Mouse (Mus musculus) layer of hippocampus, adult 8-10 months (tissue): ENCODE data around the gene Spaca3. TPM values are rescaled to one million over a fixed set of nuclear protein-coding genes. Genes with fewer than 3 reads are reported as not detected.
A peak's percentile ranks its signal among the peaks of the same experiment; 100 is the strongest.

Experiments used
- DNase-seq, 2 experiments: peaks; one replicate each; pipeline ENCODE4 v3.0.0; 2022; ENCODE audit warnings: low spot score in 2 of 2
- total RNA-seq, 4 experiments: library from RNA; stranded (reverse); gene quantifications; 2 replicates each; pipeline ENCODE4 v1.2.4; 2022

Spaca3 gene
- total RNA-seq, 4 experiments from 2014 or later: not detected

DNA sequence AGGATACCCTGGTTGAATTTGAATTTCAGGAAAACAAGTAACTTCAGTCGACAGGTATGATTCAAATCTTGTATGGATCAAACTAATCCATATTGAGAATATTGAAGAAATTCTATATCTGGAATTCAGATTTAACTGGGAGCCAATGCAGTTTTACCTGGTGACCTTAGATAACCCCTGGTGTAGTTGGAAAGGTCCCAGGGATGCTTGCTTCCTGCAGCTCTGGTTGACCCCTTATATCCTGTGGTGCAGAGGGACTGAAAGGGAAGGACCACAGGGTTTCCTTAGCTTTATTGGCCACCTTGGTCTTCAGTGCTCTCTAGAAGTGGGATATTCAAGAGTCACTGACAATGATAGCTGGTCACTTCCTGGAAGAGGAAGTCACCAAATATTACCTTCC is 9.9 kb downstream of the Spaca3 start:
- DNase-seq: no peak

DNA sequence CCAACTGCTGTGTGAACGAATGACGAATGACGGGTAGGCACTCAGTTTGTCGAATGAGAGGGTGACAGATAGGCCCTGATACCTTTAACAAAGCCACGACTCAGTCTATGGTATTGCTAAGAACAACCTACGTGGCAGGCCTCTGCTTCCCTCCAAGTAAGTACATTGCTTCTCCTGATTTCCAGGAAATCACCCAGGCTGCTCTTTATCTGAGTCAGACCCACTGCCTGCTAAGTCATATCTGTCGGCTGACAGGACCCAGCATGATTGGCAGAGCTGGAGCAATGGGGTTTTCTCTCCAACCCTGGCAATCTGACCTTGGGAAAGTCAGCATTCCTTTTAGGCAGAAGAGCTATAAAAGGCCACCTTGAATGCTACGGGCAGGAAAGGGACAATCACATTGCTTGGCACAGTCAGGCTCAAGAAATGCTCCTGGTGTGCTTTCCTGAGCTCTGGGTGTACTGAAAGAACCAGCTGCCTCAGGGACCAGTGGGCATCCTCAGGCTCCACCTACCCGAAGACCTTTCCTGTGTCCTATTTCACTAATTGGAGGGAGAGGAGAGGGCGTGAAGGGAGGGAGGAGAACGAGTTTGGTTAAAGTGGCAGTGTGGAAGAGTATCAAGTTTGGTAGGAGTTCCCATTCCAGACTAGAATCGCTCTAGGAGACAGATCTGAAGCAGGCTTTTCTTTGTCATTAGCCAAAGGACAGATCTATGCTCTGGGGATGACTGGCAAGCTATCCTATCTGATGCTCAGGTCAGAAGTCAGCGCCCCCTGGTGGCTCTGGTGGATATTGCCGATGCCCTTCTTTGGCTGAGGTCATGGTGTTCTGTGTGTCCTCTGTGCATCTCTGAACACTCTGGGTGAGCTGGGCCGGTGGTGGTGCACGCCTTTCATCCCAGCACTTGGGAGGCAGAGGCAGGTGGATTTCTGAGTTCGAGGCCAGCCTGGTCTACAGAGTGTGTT is 14.6 kb downstream of the Spaca3 start:
- peak; percentile 47 to 49 for DNase-seq

DNA sequence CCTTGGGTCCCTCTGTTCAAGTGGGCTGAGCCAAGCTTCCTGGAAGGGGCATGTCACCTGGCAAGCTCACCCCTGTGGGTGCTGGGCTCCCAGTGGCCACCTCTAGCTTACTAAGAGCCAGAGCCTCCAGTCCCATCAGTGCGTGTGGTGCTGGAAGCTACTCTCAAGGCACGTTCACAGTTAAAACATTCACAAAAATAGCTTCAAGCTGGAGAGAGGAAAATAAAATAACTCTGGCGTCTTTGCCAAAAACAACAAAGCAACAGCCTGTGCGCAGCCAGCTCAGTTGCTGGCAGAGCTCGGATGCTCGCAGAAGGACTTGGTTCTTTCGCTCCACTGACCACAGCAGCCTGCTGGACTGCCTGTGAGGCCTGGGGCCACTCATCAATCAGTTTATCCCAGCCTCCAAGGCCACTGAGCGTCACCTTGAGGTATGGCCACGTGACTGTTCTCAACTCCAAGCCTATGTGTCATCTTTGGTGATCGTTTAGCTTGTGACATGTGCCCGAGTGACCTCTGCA is 19.0 kb downstream of the Spaca3 start:
- peak; percentile 52 to 67 for DNase-seq

DNA sequence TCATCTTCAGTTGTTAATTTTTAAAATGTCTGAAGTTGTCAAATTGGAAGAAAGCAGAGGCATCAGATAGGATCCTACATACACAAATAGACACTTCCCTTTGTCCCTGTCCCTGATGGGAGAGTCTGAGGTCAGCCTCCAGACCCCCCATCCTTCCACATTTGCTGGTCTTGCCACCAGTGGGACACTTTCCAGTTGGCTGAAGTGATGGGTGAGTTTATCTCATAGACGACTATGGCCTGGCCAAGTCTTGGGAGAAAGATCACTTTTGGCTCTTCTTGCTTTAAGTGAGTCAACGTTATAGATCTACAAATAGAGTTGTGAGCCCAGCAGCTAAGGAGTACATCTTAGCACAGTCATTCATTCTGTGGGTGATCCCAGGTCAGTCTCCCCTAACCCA is 19.9 kb downstream of the Spaca3 start:
- no peak for DNase-seq

DNA sequence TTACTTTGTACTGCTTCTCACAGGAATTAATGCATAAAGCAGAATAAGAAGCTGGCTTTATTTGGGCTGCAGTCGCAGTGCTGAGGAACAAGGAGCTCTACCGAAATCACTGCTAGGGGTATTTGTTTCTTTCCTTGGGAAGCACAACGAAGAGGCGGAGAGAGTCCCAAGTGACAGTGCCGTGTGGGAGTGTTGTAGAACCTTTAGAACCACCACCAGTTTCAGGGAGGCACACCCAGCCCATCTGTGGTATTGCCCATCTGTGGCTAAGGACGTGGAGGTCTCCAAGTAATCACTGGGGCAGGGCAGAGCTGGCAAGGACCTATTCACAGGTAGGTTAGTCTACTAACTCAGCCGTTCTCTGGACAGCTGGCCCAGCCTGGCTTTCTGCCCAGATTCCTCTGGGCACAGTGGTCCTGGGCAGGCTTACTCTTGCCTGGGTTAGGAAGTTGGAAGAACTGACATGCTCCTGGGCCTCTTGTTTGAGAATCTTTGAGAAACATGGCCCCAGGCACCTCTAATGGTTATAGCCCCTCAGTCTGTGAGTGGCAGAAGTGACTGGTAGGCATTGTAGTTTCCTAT is 24.2 kb downstream of the Spaca3 start:
- no peak for DNase-seq

DNA sequence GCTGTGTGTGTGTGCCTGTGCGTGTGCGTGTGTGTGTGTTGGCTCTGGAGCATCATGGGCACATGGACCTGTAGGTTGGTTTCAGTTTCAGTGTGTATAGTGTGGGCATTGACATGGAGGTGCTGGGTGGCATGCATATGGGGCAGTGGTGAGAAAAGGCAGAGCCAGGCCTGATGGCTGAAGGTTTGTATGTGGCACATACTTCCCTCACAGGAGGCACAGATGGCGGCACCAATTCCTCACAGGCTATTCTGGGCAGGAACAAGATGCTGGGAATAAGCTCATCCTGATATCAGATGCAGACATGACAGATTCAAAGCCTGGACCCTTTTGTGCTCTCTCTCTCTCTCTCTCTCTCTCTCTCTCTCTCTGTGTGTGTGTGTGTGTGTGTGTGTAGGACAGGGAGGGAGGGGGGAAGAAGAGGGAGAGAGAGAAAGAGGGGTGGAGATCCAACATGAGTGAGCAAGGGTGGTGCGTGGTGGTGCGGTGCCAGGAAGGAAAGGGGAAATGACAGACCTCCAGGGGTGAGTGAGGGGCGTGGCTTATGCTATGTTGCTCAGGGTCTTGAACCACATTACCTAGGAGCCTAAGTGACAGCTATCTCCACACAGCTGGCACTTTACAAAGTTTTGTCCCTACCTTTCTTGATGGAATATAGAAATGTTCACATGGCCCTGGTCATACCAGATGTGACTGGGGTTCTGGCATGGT is 26.5 kb downstream of the Spaca3 start:
- peak in 1 of 2 experiments; percentile 45 for DNase-seq

DNA sequence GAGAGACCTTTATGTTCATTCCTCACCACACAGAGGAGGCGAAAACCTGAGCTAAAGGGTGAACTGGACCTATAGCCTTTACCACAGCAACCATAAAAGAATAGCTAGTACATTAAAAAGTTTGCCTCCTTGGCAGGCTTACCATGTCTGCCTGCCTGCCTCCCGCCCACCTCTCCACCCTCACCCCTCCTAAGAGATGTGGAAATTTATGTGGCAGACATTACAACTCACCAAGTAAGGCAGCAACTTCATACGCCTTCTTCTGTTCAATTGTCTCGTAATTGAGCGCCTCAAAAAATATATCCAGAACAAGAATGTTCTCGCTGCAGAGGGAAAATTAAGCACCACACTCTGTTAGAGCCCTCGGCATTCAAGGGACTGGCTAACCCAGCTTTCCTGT is 28.2 kb downstream of the Spaca3 start:
- DNase-seq: no peak

DNA sequence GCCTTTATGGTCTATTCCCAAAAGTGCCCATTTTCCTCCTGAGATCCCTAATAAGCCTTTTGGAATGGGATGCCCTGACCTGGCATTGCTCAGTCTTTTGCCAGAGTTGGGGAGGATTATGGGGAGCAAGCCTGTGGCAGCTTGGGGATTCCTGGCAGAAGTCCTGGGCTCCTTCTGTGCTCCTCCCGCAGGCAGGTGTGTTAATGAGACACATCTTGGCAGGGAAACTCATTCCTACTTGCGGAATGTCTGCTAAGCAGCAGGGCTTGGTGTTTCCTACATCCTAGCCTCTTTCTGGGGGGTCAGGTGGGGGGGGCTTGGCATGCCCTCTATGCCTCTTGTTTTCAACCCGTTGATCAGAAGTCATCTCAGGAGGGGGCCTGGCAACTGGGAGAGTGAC is 28.9 kb downstream of the Spaca3 start:
- no peak for DNase-seq

DNA sequence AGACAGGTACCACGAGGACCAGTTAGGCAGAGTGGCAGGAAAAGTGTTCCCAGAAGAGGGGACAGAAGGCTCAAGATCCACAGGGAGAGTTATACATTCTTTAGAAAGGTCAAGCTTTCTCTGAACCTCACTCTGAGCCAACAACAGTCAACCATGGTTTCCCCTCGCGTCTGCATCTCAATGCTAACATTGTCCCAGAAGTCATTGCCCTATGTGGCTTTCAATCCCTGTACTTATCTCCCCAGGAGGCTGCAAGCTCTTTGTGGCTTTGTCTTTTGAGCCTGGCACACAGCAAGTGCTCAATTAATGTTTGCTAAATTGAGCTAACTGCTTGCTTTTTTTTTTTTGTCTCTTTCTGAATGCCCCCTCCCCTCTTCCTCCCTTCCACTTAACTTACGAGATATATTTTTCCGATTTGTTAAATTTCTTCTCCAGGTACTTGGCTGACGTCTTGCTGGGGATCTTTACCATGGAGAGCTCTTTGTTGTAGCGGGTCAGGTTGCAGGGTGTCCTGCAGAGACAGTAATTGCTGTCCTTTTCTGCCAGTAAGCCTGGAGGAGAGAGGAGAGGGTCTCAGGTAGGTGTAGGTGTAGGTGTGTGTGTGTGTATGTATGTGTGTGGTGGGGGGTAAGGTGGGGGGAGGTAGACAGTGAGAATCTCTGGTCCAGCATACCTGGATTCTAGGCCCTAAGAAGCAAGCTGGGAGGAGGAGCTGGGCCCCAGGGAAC is 31.3 kb downstream of the Spaca3 start:
- no peak for DNase-seq

DNA sequence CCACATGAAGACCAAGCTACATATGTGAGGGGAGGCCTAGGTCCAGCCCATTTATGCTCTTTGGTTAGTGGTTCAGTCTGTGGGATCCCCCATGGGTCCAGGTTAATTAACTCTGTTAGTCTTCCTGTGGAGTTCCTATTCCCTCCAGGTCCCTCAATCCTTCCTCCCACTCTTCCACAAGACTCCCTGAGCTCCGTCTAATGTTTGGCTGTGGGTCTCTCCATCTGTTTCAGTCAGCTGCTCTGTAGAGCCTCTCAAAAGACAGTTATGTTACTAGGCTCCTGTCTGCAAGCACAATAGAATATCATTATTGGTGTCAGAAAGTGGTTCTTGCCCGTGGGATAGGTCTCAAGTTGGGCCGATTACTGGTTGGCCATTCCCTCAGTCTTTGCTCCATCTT is 37.7 kb downstream of the Spaca3 start:
- DNase-seq: peak; percentile 37 to 41

DNA sequence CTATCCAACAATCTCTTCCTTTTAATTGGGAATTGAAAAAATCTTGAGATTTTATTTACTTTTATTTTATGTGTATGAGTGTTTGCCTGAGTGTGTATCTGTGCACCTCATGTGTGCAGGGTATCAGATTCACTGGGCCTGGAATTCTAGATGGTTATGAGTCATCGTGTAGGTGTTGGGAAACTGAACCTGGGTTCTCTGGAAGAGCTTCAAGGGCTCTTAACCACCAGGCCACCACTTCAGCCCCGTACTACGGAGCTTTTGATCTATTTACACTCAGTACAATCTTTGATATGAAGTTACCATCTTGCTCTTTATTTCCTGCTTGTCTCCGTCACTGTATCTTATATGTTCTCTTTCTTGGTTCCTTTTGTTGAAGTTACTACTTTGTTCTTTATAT is 42.4 kb downstream of the Spaca3 start:
- DNase-seq: no peak

DNA sequence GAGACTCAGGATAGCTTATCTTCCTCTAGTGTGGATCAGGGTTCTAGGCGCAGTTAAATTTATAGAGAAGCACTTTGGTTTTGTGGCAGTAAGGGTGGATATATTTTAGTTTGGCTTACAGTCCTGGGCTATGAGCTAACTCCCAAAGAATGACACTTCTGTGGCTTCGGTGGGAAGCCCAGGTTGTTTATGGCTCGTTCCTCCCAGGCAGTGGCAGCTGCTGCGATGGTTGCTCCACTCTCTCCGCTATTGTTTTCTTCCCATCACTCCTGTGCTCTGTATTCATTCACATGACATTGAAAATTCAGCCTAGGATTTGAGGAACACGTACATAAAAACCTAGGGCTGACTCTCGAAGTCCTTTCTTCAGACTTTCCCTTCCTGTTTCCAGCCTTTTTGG is 44.5 kb downstream of the Spaca3 start:
- DNase-seq: no peak

DNA sequence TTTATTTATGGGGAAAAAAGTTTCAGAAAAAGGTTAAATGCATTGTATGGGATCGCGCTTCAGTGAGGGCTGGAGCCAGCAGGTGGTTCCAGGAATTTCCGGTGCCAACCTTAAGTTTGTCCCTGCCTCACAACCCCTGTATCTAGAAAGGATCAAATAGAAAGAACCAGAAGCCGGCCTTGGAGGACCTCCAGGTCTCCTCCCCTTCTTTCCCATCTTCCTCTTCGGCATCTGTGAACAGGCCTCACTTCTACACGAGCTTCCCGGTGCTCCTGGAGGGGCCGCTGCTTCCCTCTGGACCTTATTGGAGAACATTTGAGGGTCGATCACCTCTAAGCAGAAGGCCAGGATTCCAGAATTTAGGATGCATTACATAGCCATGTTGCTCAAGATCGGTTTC is 45.3 kb downstream of the Spaca3 start:
- no peak for DNase-seq

DNA sequence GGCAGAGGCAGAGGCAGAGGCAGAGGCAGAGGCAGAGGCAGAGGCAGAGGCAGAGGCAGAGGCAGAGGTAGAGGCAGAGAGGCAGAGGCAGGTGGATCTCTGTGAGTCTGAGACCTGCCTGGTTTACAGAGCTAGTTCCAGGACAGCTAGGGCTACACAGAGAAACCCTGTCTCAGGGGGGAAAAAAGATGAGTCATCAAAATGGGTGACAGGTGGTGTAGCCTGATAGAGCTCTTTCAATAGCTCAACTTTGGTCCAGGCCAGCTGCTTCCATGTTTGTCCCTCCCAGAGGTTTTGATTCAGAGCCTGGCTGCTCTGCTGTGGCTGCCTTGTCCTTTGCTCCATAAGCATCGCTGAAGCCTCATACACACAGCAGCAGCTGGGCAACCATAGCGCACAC is 46.4 kb downstream of the Spaca3 start:
- DNase-seq: no peak

DNA sequence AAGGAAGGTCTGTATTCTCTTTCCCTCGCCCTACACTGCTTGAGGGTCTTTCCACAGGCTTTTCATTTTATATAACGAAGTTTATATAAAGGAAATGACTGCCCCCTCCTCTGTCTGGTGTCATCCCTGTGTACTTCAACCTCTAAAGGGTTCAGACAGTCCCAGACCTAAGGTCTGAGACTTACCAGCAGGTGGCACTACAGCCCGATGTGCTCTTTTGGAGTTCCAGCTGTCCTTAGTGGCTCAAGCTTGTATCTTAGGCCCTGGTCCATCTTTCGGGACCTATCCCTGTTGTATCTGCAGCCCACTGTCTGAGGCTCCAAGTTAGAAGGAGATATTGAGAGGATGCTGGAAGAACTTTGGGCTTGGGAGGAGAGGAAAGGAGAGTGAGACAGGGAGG is 48.3 kb downstream of the Spaca3 start:
- peak in 1 of 2 experiments; percentile 72 for DNase-seq

DNA sequence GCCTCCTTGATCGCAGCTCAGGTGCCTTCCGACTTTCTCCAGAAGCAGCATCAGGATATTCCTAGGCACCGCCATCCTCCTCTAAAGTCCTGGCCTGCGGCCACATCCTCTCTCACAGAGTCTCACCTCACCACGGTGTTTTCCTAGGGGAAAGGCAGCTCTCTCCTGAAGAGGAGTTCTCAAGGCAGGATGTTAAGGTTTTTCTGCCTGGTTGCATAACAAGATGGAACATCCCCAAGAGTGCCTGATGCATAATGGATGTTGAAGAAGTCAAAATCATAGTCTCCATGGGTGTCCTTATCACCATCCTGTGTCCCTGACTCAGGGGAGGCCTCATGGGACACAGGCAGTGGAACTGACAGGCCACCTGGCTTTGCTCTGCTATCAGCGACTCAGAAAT is 49.7 kb downstream of the Spaca3 start:
- peak in 1 of 2 experiments; percentile 35 for DNase-seq

DNA sequence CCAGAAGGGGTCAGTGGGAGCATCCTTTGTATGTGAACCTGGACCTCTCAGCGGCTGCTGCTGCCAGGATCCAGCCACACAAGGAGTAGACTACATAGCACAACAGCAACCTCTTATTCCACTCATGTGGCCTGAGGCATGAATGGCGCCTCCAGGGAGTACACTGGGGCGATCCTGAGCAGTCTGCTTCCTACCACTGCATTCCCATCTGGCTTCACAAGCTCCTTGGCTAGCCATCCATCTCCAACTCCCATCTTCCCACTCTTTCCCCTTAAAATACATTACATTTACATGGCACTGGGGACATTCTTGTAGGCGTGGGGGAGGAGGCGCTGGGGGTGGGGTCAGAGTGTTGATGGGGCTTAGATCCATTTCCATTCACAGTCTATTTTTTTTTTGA is 54.6 kb downstream of the Spaca3 start:
- no peak for DNase-seq

DNA sequence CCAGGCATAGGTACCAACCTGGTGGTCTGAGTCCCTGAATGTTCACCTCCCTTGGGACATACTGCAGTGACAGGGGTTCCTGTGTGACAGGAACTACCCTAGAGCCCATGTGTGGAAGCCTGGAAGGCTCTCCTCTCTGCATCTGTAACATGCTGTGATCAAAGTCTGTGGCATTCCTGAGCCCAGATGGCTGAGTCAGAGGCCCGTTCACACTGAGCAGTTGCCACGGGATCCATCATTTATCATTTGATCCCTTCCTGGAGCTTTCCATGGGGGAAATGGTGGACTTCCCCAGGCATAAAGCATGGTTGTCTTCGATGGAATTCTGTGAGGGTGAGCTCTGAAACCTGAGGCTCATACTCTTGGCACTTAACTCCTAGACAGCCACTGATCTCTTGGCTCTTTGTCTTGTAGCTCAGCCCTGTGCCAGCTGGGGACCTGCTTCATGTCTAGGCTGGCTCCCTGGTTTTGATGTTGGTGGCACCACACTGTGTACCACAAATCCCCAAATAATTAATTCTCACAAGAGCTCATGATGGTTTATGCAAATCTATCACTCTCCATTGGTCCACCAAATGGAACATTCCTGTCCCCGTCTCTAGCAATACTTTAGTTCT is 55.4 kb downstream of the Spaca3 start:
- no peak for DNase-seq
